Mouse (Mus musculus) hindbrain, embryonic 11.5 days (tissue): ENCODE measurements around the gene Enpp3. TPM values are rescaled to one million over a fixed set of nuclear protein-coding genes. Genes with fewer than 3 reads are reported as not detected.

ENCODE experiments used
- ATAC-seq: fragments of 200-750 bp; cut with Nextera tagmentation; 2 replicates; pipeline ENCODE4 v1.8.0; 2017; ENCODE audit warnings: mild to moderate bottlenecking, moderate TSS enrichment, moderate library complexity; ENCODE audit not compliant: low FRiP score
- DNase-seq: peaks from one replicate; pipeline ENCODE4 v3.0.0-alpha.2; 2015; ENCODE audit warnings: low spot score
- H3K27ac ChIP-seq: fragments of 300-500 bp; sonication (generic); 2 replicates; pipeline ENCODE4 v1.5.1; 2014; ENCODE audit warnings: mild to moderate bottlenecking, low read depth, low read length
- H3K27me3 ChIP-seq: fragments of 300-500 bp; sonication (generic); 2 replicates; pipeline ENCODE4 v1.6.1; 2014; ENCODE audit warnings: mild to moderate bottlenecking, low read length, moderate library complexity, mixed read lengths; ENCODE audit not compliant: control insufficient read depth, insufficient read depth
- H3K36me3 ChIP-seq: fragments of 300-500 bp; sonication (generic); 2 replicates; pipeline ENCODE4 v1.6.1; 2014; ENCODE audit warnings: mild to moderate bottlenecking, low read length, moderate library complexity, mixed read lengths; ENCODE audit not compliant: control insufficient read depth, insufficient read depth
- H3K4me1 ChIP-seq: fragments of 300-500 bp; sonication (generic); replicated peaks from 2 replicates; pipeline ENCODE4 v1.6.1; 2014; ENCODE audit warnings: low read length, mixed read lengths; ENCODE audit not compliant: control insufficient read depth, insufficient read depth
- H3K4me2 ChIP-seq: fragments of 300-500 bp; sonication (generic); replicated peaks from 2 replicates; pipeline ENCODE4 v1.6.1; 2014; ENCODE audit warnings: mild to moderate bottlenecking, low read depth, low read length
- H3K4me3 ChIP-seq: fragments of 300-500 bp; sonication (generic); 2 replicates; pipeline ENCODE4 v1.5.1; 2014; ENCODE audit warnings: low read depth, low read length
- H3K9ac ChIP-seq: fragments of 300-500 bp; sonication (generic); 2 replicates; pipeline ENCODE4 v1.6.1; 2014; ENCODE audit warnings: low read depth, low read length
- H3K9me3 ChIP-seq: fragments of 300-500 bp; sonication (generic); 2 replicates; pipeline ENCODE4 v1.6.1; 2016; ENCODE audit warnings: low read length; ENCODE audit not compliant: control insufficient read depth
- WGBS: fragments of 180-500 bp; shearing (Covaris S2); extraction: QIAGEN DNeasy Blood & Tissue Kit; methylation state at CpG from one replicate; pipeline ENCODE4 v1.1.7; 2014; 5-methylcytosine and 5-hydroxymethylcytosine counted together
- polyA plus RNA-seq: library from polyadenylated mRNA; unstranded; fragments of >200 nt; fragmentation: Nextera tagmentation; extraction: Ambion mirVana; gene quantifications from 2 replicates; pipeline ENCODE4 v1.2.1, GENCODE M21; 2014

Enpp3 gene
- polyA plus RNA-seq, 1 experiment from 2014 or later = 4.9 TPM

DNA sequence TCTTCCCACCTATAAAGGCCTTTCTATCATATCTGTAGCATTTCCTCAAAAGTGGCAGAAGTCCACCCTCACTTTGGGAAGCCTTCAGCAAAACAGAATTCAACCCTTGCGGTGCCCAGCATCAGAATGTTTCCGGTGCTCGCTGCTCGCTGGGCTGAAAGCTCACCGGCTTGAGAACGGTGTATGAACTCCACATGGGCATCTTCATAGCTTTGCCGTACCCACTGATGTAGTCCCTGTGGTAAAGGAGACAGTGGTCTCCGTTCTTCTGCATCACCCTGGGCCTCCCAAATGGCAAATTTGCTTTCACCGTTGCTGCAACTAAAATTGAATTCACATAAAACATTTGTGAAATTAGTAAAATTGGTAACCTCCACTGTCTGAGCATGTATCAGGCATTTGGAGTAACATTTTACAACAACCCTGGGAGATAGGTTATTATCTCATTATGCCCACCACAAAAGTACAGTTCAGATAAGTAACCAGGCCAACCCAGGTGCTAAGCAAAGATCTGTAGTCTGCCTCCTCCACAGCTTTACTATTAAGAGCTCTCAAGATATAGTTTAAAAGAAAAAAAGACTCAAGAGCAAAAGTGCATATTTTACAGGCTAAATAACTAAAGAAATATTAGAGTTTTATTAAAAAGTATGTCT is 57.9 kb downstream of the Enpp3 start:
- no peak for ATAC-seq
- Histone ChIP-seq H3K27me3 (no peaks in the 10 kb centered on the region), H3K36me3 (no peaks in the 10 kb centered on the region), H3K4me3 (no peak overlapping the region), H3K4me2 (no peak overlapping the region), H3K4me1 (no peaks in the 10 kb centered on the region), H3K9ac (no peak overlapping the region), H3K27ac (no peak overlapping the region), H3K9me3 (no peaks in the 10 kb centered on the region)
- DNase-seq = no peak
- WGBS = 95% methylated on average over 9 of the region's 9 CpGs

DNA sequence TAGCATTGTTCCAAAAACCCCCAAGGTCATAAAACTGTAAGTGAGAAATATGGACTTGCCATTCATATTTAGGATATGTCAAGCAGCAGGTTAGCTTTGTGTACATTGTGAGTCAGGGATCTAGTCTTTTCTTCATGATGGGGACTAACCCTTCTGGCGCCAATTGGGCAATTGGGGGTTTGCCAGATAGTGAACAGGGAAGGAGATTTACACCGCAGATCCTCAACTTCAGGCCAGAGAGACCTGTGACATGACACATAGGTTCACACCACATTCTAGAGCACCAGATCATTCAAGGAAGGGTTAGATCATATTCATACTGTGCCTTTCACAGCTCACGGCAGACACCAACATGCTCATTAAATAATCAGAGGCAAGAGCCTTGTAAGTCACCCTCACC is 58.7 kb downstream of the Enpp3 start:
- Histone ChIP-seq H3K4me2 (no peak overlapping the region), H3K9me3 (no peaks in the 10 kb centered on the region), H3K4me3 (no peak overlapping the region), H3K36me3 (no peaks in the 10 kb centered on the region), H3K4me1 (no peaks in the 10 kb centered on the region), H3K9ac (no peak overlapping the region), H3K27me3 (no peaks in the 10 kb centered on the region), H3K27ac (no peak overlapping the region)
- 91% methylated on average over 3 of the region's 3 CpGs for WGBS
- DNase-seq = no peak
- ATAC-seq = no peak

DNA sequence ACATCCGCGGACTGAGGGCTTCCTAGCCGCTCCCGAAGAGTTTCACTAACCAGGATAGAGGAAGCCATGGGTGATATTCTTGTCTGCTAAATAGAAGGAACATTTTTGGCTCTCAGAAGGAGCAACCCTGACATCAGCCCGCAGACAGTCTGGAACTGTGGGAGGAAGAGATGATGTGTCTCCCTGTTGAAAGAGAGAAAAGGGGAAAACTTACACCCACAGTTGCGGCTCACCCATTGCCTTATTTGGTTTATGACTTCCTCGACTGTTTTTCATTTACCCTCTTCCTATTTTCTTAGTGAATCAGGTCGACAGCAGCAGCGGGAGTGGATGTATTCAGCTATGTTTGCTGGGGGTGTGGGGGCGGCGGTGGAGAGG is 64.0 kb downstream of the Enpp3 start:
- no peaks in the 10 kb centered on the region for H3K4me1 ChIP-seq
- H3K27ac ChIP-seq = no peak overlapping the region
- no peaks in the 10 kb centered on the region for H3K9me3 ChIP-seq
- no peak overlapping the region for H3K9ac ChIP-seq
- no peak overlapping the region for H3K4me2 ChIP-seq
- ATAC-seq (no peak), DNase-seq (no peak)
- H3K36me3 ChIP-seq = no peaks in the 10 kb centered on the region
- no peaks in the 10 kb centered on the region for H3K27me3 ChIP-seq
- 81% methylated on average over 11 of the region's 11 CpGs for WGBS
- H3K4me3 ChIP-seq = no peak overlapping the region

DNA sequence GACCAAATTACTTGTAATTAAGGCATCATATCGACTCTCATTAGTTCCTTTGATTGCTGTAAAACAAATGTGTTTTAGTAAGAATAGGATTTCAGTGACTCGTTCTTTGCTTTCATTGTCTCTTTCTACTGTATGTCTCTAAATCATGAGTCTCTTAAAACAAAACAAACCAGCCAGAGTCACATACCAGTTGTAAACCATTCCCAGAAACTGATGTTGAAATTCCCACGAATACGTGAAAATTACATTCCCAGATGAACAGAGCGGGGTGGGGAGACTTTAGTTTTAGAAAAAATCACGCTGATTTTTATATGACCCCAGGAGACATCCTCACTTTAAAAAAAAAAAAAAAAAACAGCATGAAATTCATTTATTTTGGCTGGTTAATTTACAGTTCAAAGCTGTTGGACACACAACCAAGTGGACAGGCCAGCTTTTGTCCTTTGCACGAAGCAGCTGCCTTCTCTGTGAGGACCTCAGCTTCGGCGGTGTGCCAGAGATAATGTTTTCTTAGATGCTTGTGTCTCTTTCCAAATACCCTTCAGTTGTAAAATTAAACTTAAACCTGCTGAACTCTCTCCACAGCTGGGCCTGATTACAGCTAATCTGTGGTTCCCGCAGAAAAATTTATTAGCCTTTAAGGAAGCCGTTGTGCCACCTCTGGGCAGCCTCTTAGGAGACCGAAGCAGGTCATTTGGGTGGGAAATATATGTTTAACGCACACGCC is 64.5 kb downstream of the Enpp3 start:
- Histone ChIP-seq H3K4me3 (no peak overlapping the region), H3K9me3 (no peaks in the 10 kb centered on the region), H3K4me2 (no peak overlapping the region), H3K36me3 (no peaks in the 10 kb centered on the region), H3K27me3 (no peaks in the 10 kb centered on the region), H3K27ac (no peak overlapping the region), H3K9ac (no peak overlapping the region), H3K4me1 (no peaks in the 10 kb centered on the region)
- WGBS = 81% methylated on average over 14 of the region's 14 CpGs
- ATAC-seq (no peak), DNase-seq (no peak)

DNA sequence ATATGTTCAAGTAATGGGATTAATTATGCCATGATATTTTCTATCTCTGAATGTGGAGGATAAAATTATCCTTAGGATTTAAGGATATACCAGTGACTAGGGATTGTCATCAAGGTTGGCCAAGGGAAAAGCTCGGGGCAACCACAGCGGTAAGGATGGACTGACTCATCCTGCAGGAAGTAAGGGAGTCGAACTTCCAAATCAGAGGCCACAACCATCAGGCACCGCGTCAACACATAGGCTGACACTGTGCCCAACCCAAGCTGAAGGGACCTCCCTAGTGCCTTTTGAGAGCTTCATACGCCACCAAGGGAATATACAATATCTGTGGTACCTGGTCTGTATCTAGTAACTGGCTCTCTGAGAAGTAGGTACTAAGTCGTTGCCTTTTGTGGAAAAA is 73.1 kb downstream of the Enpp3 start:
- 95% methylated on average over 7 of the region's 7 CpGs for WGBS
- Histone ChIP-seq H3K27me3 (no peaks in the 10 kb centered on the region), H3K36me3 (no peaks in the 10 kb centered on the region), H3K4me1 (no peaks in the 10 kb centered on the region), H3K9me3 (no peaks in the 10 kb centered on the region), H3K27ac (no peak overlapping the region), H3K4me3 (no peak overlapping the region), H3K9ac (no peak overlapping the region), H3K4me2 (no peak overlapping the region)
- DNase-seq (no peak), ATAC-seq (no peak)

DNA sequence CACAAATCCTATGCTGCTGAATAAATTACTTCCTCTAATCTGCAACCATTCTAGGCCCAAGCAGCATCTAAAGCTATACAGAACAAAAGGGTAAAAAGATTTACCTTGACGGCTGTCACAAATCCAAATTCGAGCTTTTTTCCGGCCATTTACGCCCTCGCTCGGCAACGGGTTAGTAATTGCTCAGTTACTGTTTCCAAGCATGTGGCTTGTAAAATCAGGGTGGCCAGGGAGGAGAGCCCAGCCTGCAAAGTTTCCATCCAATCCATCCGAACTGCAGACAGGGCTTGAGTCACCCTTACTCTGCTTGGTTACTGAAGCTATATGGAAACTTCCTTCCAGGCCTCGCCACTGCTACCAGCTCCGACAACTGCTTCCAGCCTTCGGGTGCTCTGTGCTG is 74.9 kb downstream of the Enpp3 start:
- Histone ChIP-seq H3K9ac (no peak overlapping the region), H3K9me3 (no peaks in the 10 kb centered on the region), H3K4me3 (no peak overlapping the region), H3K27ac (no peak overlapping the region), H3K4me2 (no peak overlapping the region), H3K27me3 (no peaks in the 10 kb centered on the region), H3K36me3 (no peaks in the 10 kb centered on the region), H3K4me1 (no peaks in the 10 kb centered on the region)
- WGBS = 77% methylated on average over 11 of the region's 11 CpGs
- ATAC-seq (no peak), DNase-seq (no peak)

DNA sequence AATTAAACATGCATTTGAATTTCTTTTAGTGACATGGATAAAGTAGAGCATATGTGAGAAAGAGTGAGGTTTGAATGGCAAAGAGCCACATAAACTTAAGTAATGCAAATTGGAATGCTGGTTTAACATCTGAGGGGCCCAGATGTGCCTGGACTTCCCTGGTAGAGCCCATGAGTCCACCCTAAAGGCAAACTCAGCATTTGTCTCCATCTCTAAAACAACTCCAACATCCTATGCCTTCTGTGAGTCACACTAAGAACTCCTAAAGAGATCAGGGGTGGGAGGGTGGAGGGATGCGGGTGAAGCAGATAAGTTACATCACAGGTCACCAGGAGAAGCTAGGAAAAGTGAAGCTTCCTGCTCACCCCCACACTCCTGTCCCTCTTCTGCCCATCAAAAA is 76.6 kb downstream of the Enpp3 start:
- no peak overlapping the region for H3K4me2 ChIP-seq
- ATAC-seq (no peak), DNase-seq (no peak)
- H3K9ac ChIP-seq = no peak overlapping the region
- no peak overlapping the region for H3K4me3 ChIP-seq
- H3K27me3 ChIP-seq = no peaks in the 10 kb centered on the region
- H3K27ac ChIP-seq = no peak overlapping the region
- no peaks in the 10 kb centered on the region for H3K9me3 ChIP-seq
- 86% methylated on average over 1 of the region's 1 CpGs for WGBS
- H3K4me1 ChIP-seq = no peaks in the 10 kb centered on the region
- H3K36me3 ChIP-seq = no peaks in the 10 kb centered on the region

DNA sequence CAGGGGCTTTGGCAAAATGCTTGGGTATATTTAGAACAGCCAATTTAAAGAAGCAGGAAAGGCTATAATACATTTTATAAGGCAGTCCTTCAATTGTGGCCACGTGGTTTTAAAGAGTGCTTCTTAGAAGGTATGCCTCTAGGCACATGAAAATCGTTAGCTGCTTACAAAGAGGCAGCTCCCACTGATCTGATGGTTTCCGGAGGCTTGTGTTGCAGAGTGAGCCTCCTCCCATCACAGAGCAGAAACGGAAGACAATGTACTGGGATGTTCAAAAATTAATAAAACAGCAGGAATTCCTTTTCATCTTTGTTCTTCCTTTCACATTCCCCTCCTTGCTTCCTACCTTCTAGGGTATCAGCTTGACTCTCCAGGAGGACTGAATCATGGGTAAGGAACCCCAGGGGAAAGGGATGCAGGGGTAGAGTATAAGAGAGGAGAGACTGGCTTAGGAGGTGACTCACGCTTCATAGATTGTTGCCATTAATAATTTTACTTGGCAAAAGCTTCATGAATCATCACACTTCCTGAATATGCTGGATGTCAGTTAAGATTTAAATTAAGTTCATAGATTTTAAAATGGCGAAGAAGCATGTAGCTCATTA is 77.4 kb downstream of the Enpp3 start:
- Histone ChIP-seq H3K4me2 (no peak overlapping the region), H3K4me3 (no peak overlapping the region), H3K36me3 (no peaks in the 10 kb centered on the region), H3K27ac (no peak overlapping the region), H3K9me3 (no peaks in the 10 kb centered on the region), H3K4me1 (no peaks in the 10 kb centered on the region), H3K27me3 (no peaks in the 10 kb centered on the region), H3K9ac (no peak overlapping the region)
- WGBS = 60% methylated on average over 6 of the region's 6 CpGs
- DNase-seq (no peak), ATAC-seq (no peak)

DNA sequence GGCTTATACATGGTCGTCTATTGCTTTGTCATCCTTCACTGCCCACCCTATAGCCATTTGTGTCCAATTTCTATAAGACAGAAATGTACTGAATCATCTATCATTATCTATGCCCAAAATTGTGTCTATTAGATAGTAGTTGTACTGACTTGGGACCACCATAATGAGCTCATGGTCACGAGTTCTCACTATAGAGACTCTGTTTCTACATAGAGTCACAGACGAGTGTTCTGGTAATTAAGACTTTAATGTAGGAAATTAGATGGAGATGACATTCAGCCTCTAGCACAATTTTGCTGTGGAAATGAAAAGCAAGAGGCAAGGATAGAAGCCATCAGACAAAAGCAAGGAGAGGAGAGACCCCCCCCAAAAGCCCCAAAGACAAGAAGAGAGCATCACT is 78.0 kb downstream of the Enpp3 start:
- no peaks in the 10 kb centered on the region for H3K4me1 ChIP-seq
- no peak overlapping the region for H3K4me3 ChIP-seq
- no peaks in the 10 kb centered on the region for H3K27me3 ChIP-seq
- H3K27ac ChIP-seq = no peak overlapping the region
- no peak for DNase-seq
- no peaks in the 10 kb centered on the region for H3K9me3 ChIP-seq
- H3K4me2 ChIP-seq = no peak overlapping the region
- no peak overlapping the region for H3K9ac ChIP-seq
- WGBS = 78% methylated on average over 3 of the region's 3 CpGs
- H3K36me3 ChIP-seq = no peaks in the 10 kb centered on the region
- ATAC-seq = no peak
